Mouse (Mus musculus) lung, adult 2 months (tissue): ENCODE data around the gene Nt5dc3.

Source experiments
- CTCF ChIP-seq: fragments of 200-500 bp; IDR thresholded peaks from 2 replicates; pipeline ENCODE4 v1.5.1; 2011; ENCODE audit warnings: mild to moderate bottlenecking, low read length, control low read depth; ENCODE audit not compliant: insufficient read depth
- POLR2A ChIP-seq: fragments of 200-500 bp; IDR thresholded peaks from 2 replicates; pipeline ENCODE4 v1.6.1; 2011; ENCODE audit warnings: low read depth, mild to moderate bottlenecking, control low read depth, low read length, borderline replicate concordance; ENCODE audit errors: extremely low read depth

- TF ChIP-seq POLR2A: no peak
- no peak for TF ChIP-seq CTCF
Measured at GRCm38 (mm10) chr10:86784126-86784675, 5.4 kb downstream of the Nt5dc3 start.
